In the genomic region with DNA sequence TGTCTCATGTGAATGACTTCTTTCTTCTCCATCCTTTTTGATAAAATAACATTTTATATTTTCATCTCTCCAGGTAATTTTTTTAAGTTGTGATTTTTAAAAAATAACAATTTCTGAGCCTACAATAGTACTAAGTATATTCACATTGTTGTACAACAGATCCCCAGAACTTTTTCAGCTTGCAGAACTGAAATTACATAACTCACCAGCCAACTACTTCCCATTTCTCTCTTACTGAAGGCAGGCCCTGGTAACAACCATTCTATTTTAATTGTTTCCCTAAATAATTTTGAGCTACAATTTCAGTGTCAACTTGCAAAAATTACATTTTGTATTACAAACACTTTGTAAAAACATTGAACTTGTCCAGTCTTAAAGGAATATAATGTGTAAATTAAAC, we compare ENCODE assay signal across 21 mouse cellular contexts. TPM values are rescaled to one million over a fixed set of nuclear protein-coding genes. Genes with fewer than 3 reads are reported as not detected.
DNase-seq lines count a peak whose midpoint lies in the region; ATAC-seq and TF ChIP-seq lines count a peak whose summit lies in the region.
"Had no signal": no experiment of that assay in that cellular context is flagged by ENCODE, and none has a peak within 500 bp of the region (broad histone marks: within the 10 kb centered on the region; RNA-seq: fewer than 3 reads in every experiment).

No protein-coding gene starts in this region.

- TF ChIP-seq EP300 in MEL (IDR thresholded peaks at IDR 0.05; ENCODE audit: low read depth in 1 of 2, low read length in 2 of 2): no peak

- peak; percentile 78 for ATAC-seq in granulocyte monocyte progenitor cell, adult 5-6 weeks (replicated peaks; ENCODE audit: poor library complexity, severe bottlenecking)
- ATAC-seq: forebrain, embryonic 13.5 days; forebrain, embryonic 16.5 days; Patski had no signal

- H3K27ac ChIP-seq in MEL (ENCODE audit: control insufficient read depth, low read depth, low read length): no peak overlapping the region
- H3K27ac ChIP-seq: forebrain, embryonic 10.5 days; forebrain, embryonic 13.5 days; hindbrain, embryonic 12.5 days; hindbrain, embryonic 15.5 days had no signal

- TF ChIP-seq RAD21 in MEL (IDR thresholded peaks at IDR 0.05; ENCODE audit: low read depth, low read length): no peak

- TF ChIP-seq CTCF in MEL (IDR thresholded peaks at IDR 0.05 in 2 of 3, conservative IDR thresholded peaks at IDR 0.05 in 1 of 3; ENCODE audit: control insufficient read depth in 1 of 3, insufficient read depth in 1 of 3, low read depth in 2 of 3, low read length in 3 of 3, poor library complexity in 1 of 3, severe bottlenecking in 1 of 3): no peak

- peaks cover 0 to 5% of the 10 kb centered on the region in 2 experiments; a peak in 2 of 4 replicates for H3K36me3 ChIP-seq in MEL (ENCODE audit: control insufficient read depth in 1 of 2, insufficient read depth in 2 of 2, low read length in 2 of 2)
- no peaks in the 10 kb centered on the region for H3K36me3 ChIP-seq in splenic B cell, adult 2 months (ENCODE audit: control insufficient read depth, insufficient read depth, low read length, poor library complexity, severe bottlenecking)
- H3K36me3 ChIP-seq: forebrain, embryonic 10.5 days; hindbrain, embryonic 12.5 days; hindbrain, embryonic 15.5 days had no signal

- no peak overlapping the region for H3K9ac ChIP-seq in MEL (ENCODE audit: control insufficient read depth, low read depth, low read length, poor library complexity, severe bottlenecking)
- H3K9ac ChIP-seq: forebrain, embryonic 13.5 days; hindbrain, embryonic 12.5 days; hindbrain, embryonic 15.5 days had no signal

- peaks cover 0 to 3% of the 10 kb centered on the region in 2 experiments; a peak in 1 of 4 replicates for H3K4me1 ChIP-seq in MEL (ENCODE audit: control insufficient read depth in 1 of 2, insufficient read depth in 2 of 2, low read length in 2 of 2)
- H3K4me1 ChIP-seq: forebrain, embryonic 10.5 days; forebrain, embryonic 13.5 days; hindbrain, embryonic 12.5 days; hindbrain, embryonic 15.5 days had no signal

- no peaks in the 10 kb centered on the region for H3K79me2 ChIP-seq in MEL (ENCODE audit: control insufficient read depth, insufficient read depth, low read length, poor library complexity)

- H3K27me3 ChIP-seq in MEL (ENCODE audit: control insufficient read depth in 1 of 2, insufficient read depth in 2 of 2, low read length in 2 of 2): no peaks in the 10 kb centered on the region
- H3K27me3 ChIP-seq in splenic B cell, adult 2 months (ENCODE audit: control insufficient read depth, insufficient read depth, low read length, poor library complexity, severe bottlenecking): no peaks in the 10 kb centered on the region
- H3K27me3 ChIP-seq: forebrain, embryonic 13.5 days had no signal

- peak; percentile 58 for DNase-seq in A20 (ENCODE audit: low read depth, low spot score)
- peak; percentile 19 for DNase-seq in MEL (ENCODE audit: low read depth, low spot score)
- DNase-seq in splenic B cell, adult 2 months (ENCODE audit: low read depth, low spot score): peak; percentile 1
- no peak for DNase-seq in thymus, postnatal 0 days (ENCODE audit: low spot score)
- no peak for DNase-seq in c-Kit-positive CD71-positive TER-119-positive erythroid progenitor cells, embryonic 14.5 days (ENCODE audit: low spot score)
- DNase-seq: adrenal gland, postnatal 10 days; adrenal gland, postnatal 36 days; cerebellum, adult 11-12 months; cerebellum, adult 8-10 months; cerebellum, postnatal 10 days; cerebellum, postnatal 36 days; gastrocnemius, postnatal 10 days; gastrocnemius, postnatal 36 days; heart, adult 11 months had no signal

- no peak overlapping the region for H3K4me3 ChIP-seq in MEL (ENCODE audit: control insufficient read depth in 1 of 2, insufficient read depth in 1 of 2, low read depth in 2 of 2, low read length in 2 of 2)
- H3K4me3 ChIP-seq: forebrain, embryonic 10.5 days; forebrain, embryonic 13.5 days; hindbrain, embryonic 12.5 days; hindbrain, embryonic 15.5 days had no signal

- TF ChIP-seq POLR2A in MEL (IDR thresholded peaks at IDR 0.05; ENCODE audit: control insufficient read depth in 1 of 2, insufficient read depth in 1 of 2, low read depth in 1 of 2, low read length in 2 of 2, poor library complexity in 1 of 2): no peak

- no peaks in the 10 kb centered on the region for H3K9me3 ChIP-seq in MEL (replicated peaks; ENCODE audit: insufficient read depth, low read length)
- H3K9me3 ChIP-seq: forebrain, embryonic 10.5 days; forebrain, embryonic 13.5 days; hindbrain, embryonic 12.5 days; hindbrain, embryonic 15.5 days had no signal

TF ChIP-seq in MEL, 35 proteins besides CTCF, POLR2A, EP300 and RAD21:
- TF ChIP-seq NRF1 (IDR thresholded peaks at IDR 0.05; ENCODE audit: insufficient read depth, low read depth, low read length, poor library complexity, severe bottlenecking) (no peak), SMC3 (IDR thresholded peaks at IDR 0.05; ENCODE audit: low read depth, low read length) (no peak), ZNF384 (IDR thresholded peaks at IDR 0.05; ENCODE audit: low read depth, low read length) (no peak), MXI1 (IDR thresholded peaks at IDR 0.05; ENCODE audit: low read depth, low read length) (no peak), RCOR1 (IDR thresholded peaks at IDR 0.05; ENCODE audit: low read depth, low read length) (no peak), KAT2A (conservative IDR thresholded peaks at IDR 0.05; ENCODE audit: low read depth, low read length) (no peak), GATA1 (IDR thresholded peaks at IDR 0.05; ENCODE audit: low read depth, low read length) (no peak), MAFK (IDR thresholded peaks at IDR 0.05; ENCODE audit: borderline replicate concordance, low read depth, low read length) (no peak), GABPA (IDR thresholded peaks at IDR 0.05; ENCODE audit: low read depth, low read length) (no peak)

RNA-seq across cellular contexts. Expression of gene Ap1s2, which starts 20.7 kb away (rescaled TPM):
- 10.1 TPM in 2 replicates for total RNA-seq in MEL (2012; rRNA removed)
- 1 to 10 TPM in 1 of 2 experiments, not detected in 1; 9.3 TPM for polyA plus RNA-seq in MEL (2012; ENCODE audit: insufficient read depth in 1 of 2, insufficient read length in 2 of 2, low read depth in 1 of 2, low replicate concordance in 2 of 2, missing spikeins in 1 of 2)
- 48.8 and 68.5 TPM in 2 replicates for total RNA-seq in granulocyte monocyte progenitor cell, adult 5-6 weeks (2014; fragmentation: Nextera tagmentation)
- total RNA-seq in granulocyte monocyte progenitor cell, adult 5-6 weeks (2017): 32.0 and 38.7 TPM in 2 replicates
- polyA plus RNA-seq in thymus, postnatal 0 days (2015; fragmentation: Nextera tagmentation; extraction: Ambion mirVana): 11.3 and 13.5 TPM in 2 replicates

RNA-seq across cellular contexts. Expression of gene Zrsr2, which starts 28.9 kb away (rescaled TPM):
- 25.8 and 27.5 TPM in 2 replicates for total RNA-seq in MEL (2012; rRNA removed)
- 10 to 100 TPM in 1 of 2 experiments, not detected in 1; 96.4 TPM for polyA plus RNA-seq in MEL (2012; ENCODE audit: insufficient read depth in 1 of 2, insufficient read length in 2 of 2, low read depth in 1 of 2, low replicate concordance in 2 of 2, missing spikeins in 1 of 2)
- total RNA-seq in granulocyte monocyte progenitor cell, adult 5-6 weeks (2014; fragmentation: Nextera tagmentation): 28.7 and 44.5 TPM in 2 replicates
- total RNA-seq in granulocyte monocyte progenitor cell, adult 5-6 weeks (2017): 42.5 and 65.0 TPM in 2 replicates
- 51.3 and 55.6 TPM in 2 replicates for polyA plus RNA-seq in thymus, postnatal 0 days (2015; fragmentation: Nextera tagmentation; extraction: Ambion mirVana)

Comparison
In these comparisons a context has a peak if more than half of its experiments do, and no peak if none do; other contexts are left out.
1. DNase-seq: peak in A20 (single experiment), MEL (single experiment) and splenic B cell, adult 2 months (single experiment); none in thymus, postnatal 0 days (single experiment) and c-Kit-positive CD71-positive TER-119-positive erythroid progenitor cells, embryonic 14.5 days (single experiment).